Mouse (Mus musculus) intestine, embryonic 16.5 days (tissue): ENCODE results near the gene Cabin1. TPM values are rescaled to one million over a fixed set of nuclear protein-coding genes. Genes with fewer than 3 reads are reported as not detected.
A peak's percentile ranks its signal among the peaks of the same experiment; 100 is the strongest.

Experiments
- ATAC-seq: fragments of 200-750 bp; cut with Nextera tagmentation; 2 replicates; pipeline ENCODE4 v1.8.0; 2017; ENCODE audit warnings: moderate TSS enrichment, moderate library complexity
- H3K27ac ChIP-seq: fragments of 300-500 bp; sonication (generic); 2 replicates; pipeline ENCODE4 v1.5.1; 2014; ENCODE audit warnings: mild to moderate bottlenecking, low read length
- H3K27me3 ChIP-seq: fragments of 300-500 bp; sonication (generic); replicated peaks from 2 replicates; pipeline ENCODE4 v1.6.1; 2014; ENCODE audit warnings: low read length, control low read depth, mixed read lengths; ENCODE audit not compliant: control insufficient read depth, insufficient read depth
- H3K36me3 ChIP-seq: fragments of 300-500 bp; sonication (generic); 2 replicates; pipeline ENCODE4 v1.6.1; 2014; ENCODE audit warnings: low read length, control low read depth; ENCODE audit not compliant: control insufficient read depth, insufficient read depth
- H3K4me1 ChIP-seq: fragments of 300-500 bp; sonication (generic); 2 replicates; pipeline ENCODE4 v1.6.1; 2014; ENCODE audit warnings: low read length, control low read depth, mixed read lengths; ENCODE audit not compliant: control insufficient read depth, insufficient read depth
- H3K4me2 ChIP-seq: fragments of 300-500 bp; sonication (generic); 2 replicates; pipeline ENCODE4 v1.6.1; 2014; ENCODE audit warnings: low read depth, low read length, control low read depth
- H3K4me3 ChIP-seq: fragments of 300-500 bp; sonication (generic); 2 replicates; pipeline ENCODE4 v1.5.1; 2014; ENCODE audit warnings: mild to moderate bottlenecking, low read length
- H3K9ac ChIP-seq: fragments of 300-500 bp; sonication (generic); 2 replicates; pipeline ENCODE4 v1.6.1; 2014; ENCODE audit warnings: low read depth, low read length
- H3K9me3 ChIP-seq: fragments of 300-500 bp; sonication (generic); 2 replicates; pipeline ENCODE4 v1.6.1; 2016; ENCODE audit warnings: low read length, control low read depth; ENCODE audit not compliant: control insufficient read depth
- WGBS: fragments of 180-500 bp; shearing (Covaris S2); extraction: QIAGEN DNeasy Blood & Tissue Kit; methylation state at CpG from one replicate; pipeline ENCODE4 v1.1.7; 2014; 5-methylcytosine and 5-hydroxymethylcytosine counted together
- polyA plus RNA-seq: library from polyadenylated mRNA; unstranded; fragments of >200 nt; fragmentation: Nextera tagmentation; extraction: Ambion mirVana; gene quantifications from 2 replicates; pipeline ENCODE4 v1.2.1, GENCODE M21; 2015

Gene Cabin1
- polyA plus RNA-seq, 1 experiment from 2014 or later, result 26.4 TPM

DNA sequence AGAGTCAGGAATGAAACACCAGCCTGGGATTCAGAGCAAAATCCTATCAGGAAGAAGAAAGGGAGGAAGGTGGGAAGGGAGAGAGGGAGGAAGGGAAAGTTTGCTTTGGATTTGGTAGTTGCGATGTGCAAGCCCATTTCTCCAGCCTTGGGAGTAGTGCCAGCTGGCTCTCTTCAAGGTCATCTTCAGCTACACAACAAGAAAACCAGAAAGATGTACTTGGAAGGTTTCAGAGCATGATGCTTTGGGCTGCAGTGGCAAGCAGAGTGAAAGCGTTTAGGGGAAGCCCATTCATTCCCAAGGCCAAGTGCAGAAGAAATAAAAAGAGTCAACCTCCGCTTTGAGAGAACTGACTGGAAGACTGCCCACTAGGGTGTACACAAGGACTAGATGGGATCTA is 136.7 kb downstream of the Cabin1 start:
- Histone ChIP-seq H3K9me3 (no peaks in the 10 kb centered on the region), H3K4me2 (no peak overlapping the region), H3K36me3 (no peaks in the 10 kb centered on the region), H3K4me3 (no peak overlapping the region), H3K4me1 (peaks cover 7% of the 10 kb centered on the region; the same call in 1 of the 2 replicates), H3K9ac (no peak overlapping the region), H3K27ac (no peak overlapping the region), H3K27me3 (no peaks in the 10 kb centered on the region)
- WGBS, result 57% methylated on average over 3 of the region's 3 CpGs
- no peak for ATAC-seq

GRCm38 (mm10) chr10:75626991-75627390 is 137.2 kb downstream of the Cabin1 start:
- Histone ChIP-seq H3K36me3 (no peaks in the 10 kb centered on the region), H3K4me2 (no peak overlapping the region), H3K27ac (no peak overlapping the region), H3K9ac (no peak overlapping the region), H3K4me1 (peaks cover 7% of the 10 kb centered on the region; the same call in 1 of the 2 replicates), H3K27me3 (no peaks in the 10 kb centered on the region), H3K4me3 (no peak overlapping the region), H3K9me3 (no peaks in the 10 kb centered on the region)
- ATAC-seq, result peak; percentile 33; the same call in 1 of the 2 replicates
- 50% methylated on average over 3 of the region's 3 CpGs for WGBS

DNA sequence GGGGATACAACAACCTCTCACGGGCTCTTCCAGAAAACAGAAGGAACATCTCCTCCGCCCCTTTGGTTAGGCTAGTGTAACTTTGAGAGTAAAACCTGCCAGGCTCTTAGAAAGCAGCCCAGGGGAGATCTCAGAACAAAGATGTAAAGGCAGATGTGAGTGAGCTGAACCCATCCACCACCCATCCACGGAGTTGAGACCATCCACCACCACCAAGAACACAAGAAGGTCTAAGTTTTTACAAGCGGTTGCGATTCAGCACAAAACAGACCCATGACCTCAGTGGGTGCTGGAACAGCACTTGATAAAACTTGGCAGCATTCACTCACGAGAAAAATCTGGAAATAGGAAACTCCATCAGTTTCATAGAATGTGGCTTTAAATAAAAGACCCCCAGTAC is 138.2 kb downstream of the Cabin1 start:
- H3K36me3 ChIP-seq, result no peaks in the 10 kb centered on the region
- no peak overlapping the region for H3K27ac ChIP-seq
- H3K9me3 ChIP-seq, result no peaks in the 10 kb centered on the region
- WGBS, result 35% methylated on average over 6 of the region's 6 CpGs
- no peak overlapping the region for H3K9ac ChIP-seq
- H3K4me3 ChIP-seq, result no peak overlapping the region
- H3K4me1 ChIP-seq, result peaks cover 7% of the 10 kb centered on the region; the same call in 1 of the 2 replicates
- ATAC-seq, result no peak
- no peaks in the 10 kb centered on the region for H3K27me3 ChIP-seq
- H3K4me2 ChIP-seq, result no peak overlapping the region

DNA sequence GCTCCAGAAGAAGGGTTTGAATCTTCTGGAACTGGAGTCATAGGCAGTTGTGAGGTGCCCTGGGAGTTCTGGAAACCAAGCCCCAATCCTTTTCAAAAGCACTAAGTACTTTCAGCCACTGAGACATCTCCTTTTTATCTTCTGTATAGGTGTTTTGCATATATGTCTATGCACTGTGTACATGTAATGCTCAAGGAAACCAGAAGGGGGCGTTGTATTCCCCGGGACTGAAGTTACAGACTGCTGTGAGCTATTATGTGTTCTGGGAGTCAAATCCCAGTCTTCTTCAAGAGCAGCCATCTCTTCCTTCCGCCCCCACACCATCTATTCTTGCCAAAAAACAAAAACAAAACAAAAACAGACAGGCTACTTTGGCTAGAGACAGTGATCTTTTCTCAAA is 143.3 kb downstream of the Cabin1 start:
- peaks cover 2% of the 10 kb centered on the region; the same call in 1 of the 2 replicates for H3K4me1 ChIP-seq
- no peak overlapping the region for H3K9ac ChIP-seq
- no peak for ATAC-seq
- no peak overlapping the region for H3K27ac ChIP-seq
- H3K4me2 ChIP-seq, result no peak overlapping the region
- no peaks in the 10 kb centered on the region for H3K27me3 ChIP-seq
- H3K4me3 ChIP-seq, result no peak overlapping the region
- no peaks in the 10 kb centered on the region for H3K36me3 ChIP-seq
- WGBS, result 42% methylated on average over 3 of the region's 3 CpGs
- H3K9me3 ChIP-seq, result no peaks in the 10 kb centered on the region

- no peaks in the 10 kb centered on the region for H3K36me3 ChIP-seq
- 86% methylated on average over 4 of the region's 4 CpGs for WGBS
Observed at GRCm38 (mm10) chr10:75616044-75616443, 148.1 kb downstream of the Cabin1 start.

GRCm38 (mm10) chr10:75610486-75610885 is 153.7 kb downstream of the Cabin1 start:
- 42% methylated on average over 7 of the region's 7 CpGs for WGBS
- H3K4me1 ChIP-seq, result no peaks in the 10 kb centered on the region
- no peak overlapping the region for H3K27ac ChIP-seq
- H3K27me3 ChIP-seq, result no peaks in the 10 kb centered on the region
- no peaks in the 10 kb centered on the region for H3K36me3 ChIP-seq
- H3K4me2 ChIP-seq, result no peak overlapping the region
- no peak overlapping the region for H3K4me3 ChIP-seq
- H3K9me3 ChIP-seq, result no peaks in the 10 kb centered on the region
- no peak overlapping the region for H3K9ac ChIP-seq
- ATAC-seq, result no peak

More at GRCm38 (mm10) chr10:75616044-75616443, 148.1 kb downstream of the Cabin1 start:
- no peak overlapping the region for H3K27ac ChIP-seq
- no peak overlapping the region for H3K9ac ChIP-seq
- no peaks in the 10 kb centered on the region for H3K4me1 ChIP-seq
- no peaks in the 10 kb centered on the region for H3K9me3 ChIP-seq
- H3K27me3 ChIP-seq, result no peaks in the 10 kb centered on the region
- ATAC-seq, result no peak
- H3K4me2 ChIP-seq, result no peak overlapping the region
- no peak overlapping the region for H3K4me3 ChIP-seq

DNA sequence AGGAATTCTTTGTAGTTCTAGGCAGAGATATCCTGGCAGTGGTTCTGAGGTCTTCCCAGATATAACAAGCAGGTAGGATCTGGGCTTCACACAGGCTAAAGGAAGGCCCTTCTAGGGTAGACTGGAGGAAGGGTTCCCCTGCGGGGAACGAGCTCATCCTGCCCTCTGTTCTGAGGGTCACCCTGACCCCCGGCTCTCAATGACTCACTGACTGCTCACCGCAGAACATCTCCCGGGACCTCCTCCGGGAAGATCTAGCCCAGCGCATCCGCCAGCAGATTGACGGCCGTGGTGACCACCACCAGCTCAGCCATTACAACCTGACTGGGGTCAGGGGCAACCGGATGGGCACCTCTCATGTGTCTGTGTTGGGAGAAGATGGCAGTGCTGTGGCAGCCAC is 155.2 kb downstream of the Cabin1 start:
- 87% methylated on average over 11 of the region's 11 CpGs for WGBS
- H3K4me1 ChIP-seq, result 0 out of 2 replicates have a peak, but pooled peaks cover 4% of the 10 kb centered on the region
- no peaks in the 10 kb centered on the region for H3K27me3 ChIP-seq
- no peak overlapping the region for H3K9ac ChIP-seq
- no peaks in the 10 kb centered on the region for H3K36me3 ChIP-seq
- no peak overlapping the region for H3K4me2 ChIP-seq
- ATAC-seq, result no peak
- H3K9me3 ChIP-seq, result no peaks in the 10 kb centered on the region
- H3K27ac ChIP-seq, result no peak overlapping the region
- H3K4me3 ChIP-seq, result no peak overlapping the region

DNA sequence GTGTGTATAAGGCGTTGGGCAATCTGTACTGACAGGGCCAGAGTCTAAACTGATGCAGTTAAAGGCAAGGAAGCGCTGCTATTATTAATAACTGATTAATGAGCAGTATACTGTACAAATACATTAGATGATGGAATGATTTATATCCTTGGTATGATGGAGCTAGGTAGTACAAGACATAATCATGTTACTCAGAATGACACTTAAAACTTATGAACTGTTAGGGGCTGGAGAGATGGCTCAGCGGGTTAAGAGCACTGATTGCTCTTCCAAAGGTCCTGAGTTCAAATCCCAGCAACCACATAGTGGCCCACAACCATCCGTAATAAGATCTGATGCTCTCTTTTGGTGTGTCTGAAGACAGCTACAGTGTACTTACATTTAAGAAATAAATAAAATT is 156.9 kb downstream of the Cabin1 start:
- H3K27me3 ChIP-seq, result no peaks in the 10 kb centered on the region
- H3K36me3 ChIP-seq, result no peaks in the 10 kb centered on the region
- no peaks in the 10 kb centered on the region for H3K9me3 ChIP-seq
- H3K27ac ChIP-seq, result no peak overlapping the region
- 0 out of 2 replicates have a peak, but pooled peaks cover 4% of the 10 kb centered on the region for H3K4me1 ChIP-seq
- no peak for ATAC-seq
- WGBS, result 90% methylated on average over 4 of the region's 4 CpGs
- no peak overlapping the region for H3K4me2 ChIP-seq
- no peak overlapping the region for H3K9ac ChIP-seq
- H3K4me3 ChIP-seq, result no peak overlapping the region

DNA sequence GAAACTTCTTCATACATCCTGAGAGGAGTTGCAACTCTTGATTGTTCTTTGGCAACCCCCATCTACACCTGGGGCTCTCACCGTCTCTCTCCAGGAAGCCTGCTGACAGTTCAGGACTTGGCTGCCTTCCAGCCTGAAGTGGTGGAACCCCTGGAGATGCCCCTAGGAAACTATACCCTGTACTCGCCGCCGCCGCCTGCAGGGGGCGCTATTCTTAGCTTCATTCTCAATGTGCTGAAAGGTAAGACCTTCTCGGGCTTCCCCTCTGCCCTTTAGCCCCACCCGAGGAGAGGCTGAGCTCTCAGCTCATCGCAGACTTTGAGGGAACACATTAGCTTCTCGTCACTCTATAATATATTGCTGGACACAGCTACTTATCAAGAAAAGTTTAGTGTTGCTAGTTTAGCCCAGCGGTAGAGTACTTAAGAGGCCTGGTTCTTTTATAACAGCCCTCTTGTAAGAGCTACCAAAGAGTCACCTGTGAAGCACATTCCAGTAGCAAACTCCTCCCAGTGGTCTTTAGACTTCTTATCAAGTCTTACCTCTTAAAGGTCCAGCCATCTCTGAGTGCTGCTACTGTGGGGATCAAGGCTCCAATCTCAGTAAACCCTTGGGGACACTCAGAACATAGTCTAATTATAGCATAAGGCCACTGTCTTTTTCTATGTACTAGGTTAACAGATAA is 158.8 kb downstream of the Cabin1 start:
- H3K9me3 ChIP-seq, result no peaks in the 10 kb centered on the region
- 36% methylated on average over 11 of the region's 11 CpGs for WGBS
- 0 out of 2 replicates have a peak, but pooled peaks cover 4% of the 10 kb centered on the region for H3K4me1 ChIP-seq
- no peak overlapping the region for H3K4me3 ChIP-seq
- no peaks in the 10 kb centered on the region for H3K36me3 ChIP-seq
- no peak overlapping the region for H3K9ac ChIP-seq
- ATAC-seq, result peak; percentile 74
- no peaks in the 10 kb centered on the region for H3K27me3 ChIP-seq
- H3K4me2 ChIP-seq, result no peak overlapping the region
- no peak overlapping the region for H3K27ac ChIP-seq
